Mouse (Mus musculus) inflammation-experienced regulatory T-cells, adult 6 months (primary cell): ENCODE data around the gene Ifnar2. TPM values are rescaled to one million over a fixed set of nuclear protein-coding genes. Genes with fewer than 3 reads are reported as not detected.

Experiments used
- polyA plus RNA-seq, 3 experiments: library from polyadenylated mRNA; unstranded; fragments of 100-300 nt; shearing (Covaris generic); gene quantifications; one replicate each; pipeline ENCODE4 v1.2.1; 2017

Gene Ifnar2
- polyA plus RNA-seq, 3 experiments from 2014 or later = 44.5 to 50.8 (median 46.5) TPM

Other genes starting within 250 kb of the Ifnar2 start
- not detected for gene Olig2, start 147.3 kb upstream of the Ifnar2 start, polyA plus RNA-seq
- gene Olig1, start 103.0 kb upstream of the Ifnar2 start, polyA plus RNA-seq = not detected
- 1 to 10 TPM in 1 of 3 experiments, not detected in 2; 2.6 TPM for gene Gm21970, start 18.9 kb downstream of the Ifnar2 start, polyA plus RNA-seq
- gene Il10rb, start 33.4 kb downstream of the Ifnar2 start, polyA plus RNA-seq = 100 to 1,000 TPM in 2 of 3 experiments, 10 to 100 TPM in 1; 95.7 to 124 (median 113) TPM
- gene Ifnar1, start 112.5 kb downstream of the Ifnar2 start, polyA plus RNA-seq = 10 to 100 TPM; 61.2 to 75.3 (median 62.6) TPM
- gene Ifngr2, start 174.3 kb downstream of the Ifnar2 start, polyA plus RNA-seq = 10 to 100 TPM in 2 of 3 experiments, 1 to 10 TPM in 1; 3.4 to 30.9 (median 14.7) TPM
- gene Tmem50b, start 225.0 kb downstream of the Ifnar2 start, polyA plus RNA-seq = 10 to 100 TPM; 28.2 to 36.1 (median 34.2) TPM
- under 1 TPM; 0.56 to 0.62 (median 0.62) TPM for gene Dnajc28, start 246.2 kb downstream of the Ifnar2 start, polyA plus RNA-seq